Comparison of ENCODE assay signal across 12 mouse cellular contexts in genomic region chr14:122224501-122224928, GRCm38 (mm10). TPM values are rescaled to one million over a fixed set of nuclear protein-coding genes. Genes with fewer than 3 reads are reported as not detected.
DNase-seq lines count a peak whose midpoint lies in the region; ATAC-seq lines count a peak whose summit lies in the region.
"Had no signal": no experiment of that assay in that cellular context is flagged by ENCODE, and none has a peak within 500 bp of the region (broad histone marks: within the 10 kb centered on the region; RNA-seq: fewer than 3 reads in every experiment).

No protein-coding gene starts in this region.

- intact Hi-C loops in left cerebral cortex, postnatal 4 days (cut with DNase I), result loop anchor here (10.0 kb wide), 4 partner anchors 160 to 1020 kb away; no protein-coding TSS in a partner anchor

- no peaks in the 10 kb centered on the region for H3K9me3 ChIP-seq in hindbrain, embryonic 15.5 days
- no peaks in the 10 kb centered on the region for H3K9me3 ChIP-seq in kidney, embryonic 15.5 days (replicated peaks)
- H3K9me3 ChIP-seq: embryonic facial prominence, embryonic 15.5 days had no signal

- H3K27me3 ChIP-seq in hindbrain, embryonic 15.5 days, result peaks cover 34% of the 10 kb centered on the region
- peaks cover 52% of the 10 kb centered on the region for H3K27me3 ChIP-seq in kidney, embryonic 15.5 days

- peaks cover 17% of the 10 kb centered on the region; the same call in 1 of the 2 replicates for H3K4me1 ChIP-seq in hindbrain, embryonic 15.5 days (replicated peaks)
- H3K4me1 ChIP-seq in kidney, embryonic 15.5 days, result peaks cover 5% of the 10 kb centered on the region; the same call in 1 of the 2 replicates
- H3K4me1 ChIP-seq: embryonic facial prominence, embryonic 15.5 days had no signal

- ATAC-seq in hindbrain, embryonic 15.5 days (ENCODE audit: low FRiP score, low read depth), result no peak
- ATAC-seq in kidney, embryonic 15.5 days (replicated peaks; ENCODE audit: low FRiP score), result no peak

- peak; percentile 38 for DNase-seq in left cerebral cortex, postnatal 4 days
- no peak for DNase-seq in left cerebral cortex, adult 9 months (ENCODE audit: low spot score in 2 of 2)
- DNase-seq in cerebellum, postnatal 36 days, result peak; percentile 51 to 66
- DNase-seq in thymus, postnatal 10 days (ENCODE audit: low spot score in 2 of 2), result no peak
- no peak for DNase-seq in thymus, postnatal 4 days
- no peak for DNase-seq in adrenal gland, postnatal 14 days
- DNase-seq: heart, adult 2 months; liver; spleen, adult 18-20 months had no signal

- H3K4me2 ChIP-seq in hindbrain, embryonic 15.5 days, result peak overlapping the region; percentile 34; the same call in 1 of the 2 replicates
- H3K4me2 ChIP-seq in kidney, embryonic 15.5 days, result no peak overlapping the region
- H3K4me2 ChIP-seq: embryonic facial prominence, embryonic 15.5 days had no signal

- 45% methylated on average over 8 of the region's 8 CpGs for WGBS in hindbrain, embryonic 15.5 days
- WGBS in kidney, embryonic 15.5 days, result 32% methylated on average over 8 of the region's 8 CpGs

- no peaks in the 10 kb centered on the region for H3K36me3 ChIP-seq in hindbrain, embryonic 15.5 days
- no peaks in the 10 kb centered on the region for H3K36me3 ChIP-seq in kidney, embryonic 15.5 days
- H3K36me3 ChIP-seq: embryonic facial prominence, embryonic 15.5 days had no signal

- peak overlapping the region; percentile 51; the same call in 1 of the 2 replicates for H3K27ac ChIP-seq in hindbrain, embryonic 15.5 days (replicated peaks)
- H3K27ac ChIP-seq in kidney, embryonic 15.5 days, result no peak overlapping the region
- H3K27ac ChIP-seq: embryonic facial prominence, embryonic 15.5 days; heart, adult 2 months had no signal

- H3K9ac ChIP-seq in hindbrain, embryonic 15.5 days, result no peak overlapping the region
- no peak overlapping the region for H3K9ac ChIP-seq in kidney, embryonic 15.5 days
- H3K9ac ChIP-seq: embryonic facial prominence, embryonic 15.5 days had no signal

- no peak overlapping the region for H3K4me3 ChIP-seq in hindbrain, embryonic 15.5 days
- H3K4me3 ChIP-seq in kidney, embryonic 15.5 days (replicated peaks), result no peak overlapping the region
- H3K4me3 ChIP-seq: embryonic facial prominence, embryonic 15.5 days; heart, adult 2 months had no signal

RNA-seq across cellular contexts. Expression of gene Clybl, which starts 43.0 kb away (rescaled TPM):
- 1 to 10 TPM; 6.5 to 8.5 TPM for total RNA-seq in left cerebral cortex, postnatal 4 days (2021)
- polyA plus RNA-seq in hindbrain, embryonic 15.5 days (2015; fragmentation: Nextera tagmentation; extraction: Ambion mirVana), result 16.3 and 17.5 TPM in 2 replicates
- polyA plus RNA-seq in kidney, embryonic 15.5 days (2015; fragmentation: Nextera tagmentation; extraction: Ambion mirVana), result 25.4 and 27.2 TPM in 2 replicates
- 104 and 111 TPM in 2 replicates for total RNA-seq in adrenal gland, postnatal 14 days (2021)

Comparison
In these comparisons a context has a peak if more than half of its experiments do, and no peak if none do; other contexts are left out.
1. DNase-seq: peak in left cerebral cortex, postnatal 4 days (single experiment) and cerebellum, postnatal 36 days (2 of 2); none in left cerebral cortex, adult 9 months (0 of 2), thymus, postnatal 10 days (0 of 2), thymus, postnatal 4 days (single experiment) and adrenal gland, postnatal 14 days (single experiment).
2. RNA of gene Clybl, which starts 43.0 kb away (total RNA-seq): 104 to 111 TPM in adrenal gland, postnatal 14 days; 6.5 to 8.5 TPM in left cerebral cortex, postnatal 4 days; every median in the first group is over 10 times any median in the second.